Mouse (Mus musculus): ENCODE measurements around the gene Piga.

GRCm38 (mm10) chrX:164447682-164448071 lies 28.1 kb downstream of the Piga start:
- TF ChIP-seq POLR2A (IDR thresholded peaks at IDR 0.05; ENCODE audit: low read depth, low read length) (no peak), CTCF (IDR thresholded peaks at IDR 0.05; ENCODE audit: extremely low read depth, insufficient read length, insufficient replicate concordance, low read depth, low read length) (no peak)
